Mouse (Mus musculus): Measurements from ENCODE around the gene Smim13. TPM values are rescaled to one million over a fixed set of nuclear protein-coding genes. Genes with fewer than 3 reads are reported as not detected.

Gene Smim13
- polyA plus RNA-seq, 1 experiment from 2014 or later: 9.9 TPM

- H3K36me3 ChIP-seq (replicated peaks): no peaks in the 10 kb centered on the region
- peaks cover 34% of the 10 kb centered on the region for H3K9me3 ChIP-seq
- H3K27me3 ChIP-seq (ENCODE audit: poor library complexity, severe bottlenecking): no peaks in the 10 kb centered on the region
- H3K4me1 ChIP-seq: peaks cover 27% of the 10 kb centered on the region
- DNase-seq (ENCODE audit: extremely low spot score, low spot score): peak; percentile 81
- peak within 1 kb of the TSS; percentile 78 for H3K4me3 ChIP-seq
- WGBS: 1% methylated on average over 68 of the region's 77 CpGs
- H3K27ac ChIP-seq: peak within 1 kb of the TSS; percentile 94
Observed at GRCm38 (mm10) chr13:41220304-41220834, 29.3 kb upstream of the Smim13 start, which contains the start of gene Elovl2. Gene Elovl2 (minus strand): TSS chr13:41220405.

GRCm38 (mm10) chr13:41226513-41226912 is 23.1 kb upstream of the Smim13 start:
- Histone ChIP-seq H3K36me3 (replicated peaks) (no peaks in the 10 kb centered on the region), H3K4me1 (no peaks in the 10 kb centered on the region), H3K4me3 (no peak overlapping the region), H3K27me3 (ENCODE audit: poor library complexity, severe bottlenecking) (no peaks in the 10 kb centered on the region), H3K9me3 (peaks cover 23% of the 10 kb centered on the region; the same call in 1 of the 2 replicates), H3K27ac (no peak overlapping the region)
- 90% methylated on average over 5 of the region's 5 CpGs for WGBS
- no peak for DNase-seq (ENCODE audit: extremely low spot score, low spot score)

DNA sequence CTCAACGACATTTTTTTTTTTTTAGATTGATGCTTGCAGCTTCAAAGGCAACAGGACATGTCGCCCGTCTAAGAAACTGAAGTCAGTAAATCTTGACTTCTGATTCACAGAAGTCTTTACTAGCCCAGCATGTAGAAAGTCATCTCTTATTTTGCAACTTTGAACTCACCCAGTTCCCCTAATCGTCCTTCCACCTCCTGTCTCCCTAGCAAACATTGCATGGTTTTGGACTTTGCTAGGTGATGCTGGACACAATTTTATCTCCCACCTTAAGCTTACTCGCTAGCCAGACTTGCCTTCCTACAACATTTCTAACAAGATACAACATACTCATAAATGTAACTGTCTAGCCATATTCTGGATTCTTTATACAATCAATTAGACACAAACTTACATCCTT is 21.6 kb upstream of the Smim13 start:
- peaks cover 8% of the 10 kb centered on the region; the same call in 1 of the 2 replicates for H3K9me3 ChIP-seq
- WGBS: 85% methylated on average over 5 of the region's 5 CpGs
- H3K27me3 ChIP-seq (ENCODE audit: poor library complexity, severe bottlenecking): no peaks in the 10 kb centered on the region
- H3K4me1 ChIP-seq: no peaks in the 10 kb centered on the region
- H3K36me3 ChIP-seq (replicated peaks): no peaks in the 10 kb centered on the region
- no peak for DNase-seq (ENCODE audit: extremely low spot score, low spot score)
- H3K4me3 ChIP-seq: no peak overlapping the region
- H3K27ac ChIP-seq: no peak overlapping the region

DNA sequence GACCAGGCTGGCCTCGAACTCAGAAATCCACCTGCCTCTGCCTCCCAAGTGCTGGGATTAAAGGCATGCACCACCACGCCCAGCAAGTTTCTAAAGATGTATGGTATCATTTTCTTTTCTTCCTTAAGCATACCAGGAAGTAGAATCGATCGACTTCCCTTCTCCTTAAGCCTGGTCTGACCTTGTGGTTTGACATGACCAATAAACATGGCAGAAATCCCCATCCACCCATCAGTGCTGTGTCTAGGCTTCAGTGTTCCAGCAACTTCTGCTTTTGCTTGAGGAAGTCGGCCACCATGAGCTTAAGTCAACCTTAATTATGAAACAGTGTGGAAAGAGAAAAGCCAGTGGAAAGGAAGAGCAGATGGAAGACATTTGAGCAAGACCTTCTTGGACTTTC is 19.4 kb upstream of the Smim13 start:
- H3K9me3 ChIP-seq: no peaks in the 10 kb centered on the region
- WGBS: 84% methylated on average over 5 of the region's 5 CpGs
- no peaks in the 10 kb centered on the region for H3K4me1 ChIP-seq
- H3K36me3 ChIP-seq (replicated peaks): no peaks in the 10 kb centered on the region
- no peak overlapping the region for H3K4me3 ChIP-seq
- H3K27me3 ChIP-seq (ENCODE audit: poor library complexity, severe bottlenecking): no peaks in the 10 kb centered on the region
- no peak for DNase-seq (ENCODE audit: extremely low spot score, low spot score)
- no peak overlapping the region for H3K27ac ChIP-seq

- no peak for DNase-seq (ENCODE audit: extremely low spot score, low spot score)
- Histone ChIP-seq H3K4me1 (no peaks in the 10 kb centered on the region), H3K4me3 (no peak overlapping the region), H3K9me3 (no peaks in the 10 kb centered on the region), H3K36me3 (replicated peaks) (no peaks in the 10 kb centered on the region), H3K27me3 (ENCODE audit: poor library complexity, severe bottlenecking) (no peaks in the 10 kb centered on the region), H3K27ac (no peak overlapping the region)
- WGBS: 91% methylated on average over 12 of the region's 12 CpGs
Observed at GRCm38 (mm10) chr13:41231389-41231983, 18.2 kb upstream of the Smim13 start.

- Histone ChIP-seq H3K4me3 (no peak overlapping the region), H3K4me1 (no peaks in the 10 kb centered on the region), H3K36me3 (replicated peaks) (no peaks in the 10 kb centered on the region), H3K27me3 (ENCODE audit: poor library complexity, severe bottlenecking) (no peaks in the 10 kb centered on the region), H3K9me3 (no peaks in the 10 kb centered on the region), H3K27ac (no peak overlapping the region)
- DNase-seq (ENCODE audit: extremely low spot score, low spot score): no peak
- WGBS: 95% methylated on average over 15 of the region's 15 CpGs
Observed at GRCm38 (mm10) chr13:41232209-41232608, 17.4 kb upstream of the Smim13 start.

- no peaks in the 10 kb centered on the region for H3K4me1 ChIP-seq
- H3K9me3 ChIP-seq: no peaks in the 10 kb centered on the region
- WGBS: 86% methylated on average over 7 of the region's 7 CpGs
- no peak for DNase-seq (ENCODE audit: extremely low spot score, low spot score)
- H3K36me3 ChIP-seq (replicated peaks): no peaks in the 10 kb centered on the region
- no peaks in the 10 kb centered on the region for H3K27me3 ChIP-seq (ENCODE audit: poor library complexity, severe bottlenecking)
- H3K27ac ChIP-seq: no peak overlapping the region
- H3K4me3 ChIP-seq: no peak overlapping the region
Observed at GRCm38 (mm10) chr13:41233241-41233640, 16.4 kb upstream of the Smim13 start.

DNA sequence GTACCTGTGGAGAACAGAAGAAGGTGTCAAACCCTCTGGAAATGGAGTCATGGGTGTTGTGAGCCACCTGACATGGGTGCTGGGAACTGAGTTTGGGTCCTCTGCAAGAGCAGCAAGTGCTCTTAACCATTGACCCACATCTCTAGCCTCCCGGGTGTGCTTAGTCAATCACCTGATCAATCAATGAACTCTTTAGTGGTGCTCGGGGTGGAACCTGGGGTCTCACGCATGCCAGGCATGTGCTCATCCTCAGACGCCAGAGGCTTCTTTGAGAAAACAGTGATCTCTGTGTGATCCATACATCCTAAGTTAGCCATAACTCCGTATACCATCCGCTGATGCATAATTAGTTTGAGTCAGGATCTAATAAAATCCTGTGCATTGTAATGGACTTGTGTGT is 14.5 kb upstream of the Smim13 start:
- no peak overlapping the region for H3K27ac ChIP-seq
- no peaks in the 10 kb centered on the region for H3K4me1 ChIP-seq
- no peaks in the 10 kb centered on the region for H3K9me3 ChIP-seq
- 91% methylated on average over 6 of the region's 6 CpGs for WGBS
- H3K27me3 ChIP-seq (ENCODE audit: poor library complexity, severe bottlenecking): 0 out of 2 replicates have a peak, but pooled peaks cover 8% of the 10 kb centered on the region
- no peak overlapping the region for H3K4me3 ChIP-seq
- no peaks in the 10 kb centered on the region for H3K36me3 ChIP-seq (replicated peaks)
- DNase-seq (ENCODE audit: extremely low spot score, low spot score): no peak

DNA sequence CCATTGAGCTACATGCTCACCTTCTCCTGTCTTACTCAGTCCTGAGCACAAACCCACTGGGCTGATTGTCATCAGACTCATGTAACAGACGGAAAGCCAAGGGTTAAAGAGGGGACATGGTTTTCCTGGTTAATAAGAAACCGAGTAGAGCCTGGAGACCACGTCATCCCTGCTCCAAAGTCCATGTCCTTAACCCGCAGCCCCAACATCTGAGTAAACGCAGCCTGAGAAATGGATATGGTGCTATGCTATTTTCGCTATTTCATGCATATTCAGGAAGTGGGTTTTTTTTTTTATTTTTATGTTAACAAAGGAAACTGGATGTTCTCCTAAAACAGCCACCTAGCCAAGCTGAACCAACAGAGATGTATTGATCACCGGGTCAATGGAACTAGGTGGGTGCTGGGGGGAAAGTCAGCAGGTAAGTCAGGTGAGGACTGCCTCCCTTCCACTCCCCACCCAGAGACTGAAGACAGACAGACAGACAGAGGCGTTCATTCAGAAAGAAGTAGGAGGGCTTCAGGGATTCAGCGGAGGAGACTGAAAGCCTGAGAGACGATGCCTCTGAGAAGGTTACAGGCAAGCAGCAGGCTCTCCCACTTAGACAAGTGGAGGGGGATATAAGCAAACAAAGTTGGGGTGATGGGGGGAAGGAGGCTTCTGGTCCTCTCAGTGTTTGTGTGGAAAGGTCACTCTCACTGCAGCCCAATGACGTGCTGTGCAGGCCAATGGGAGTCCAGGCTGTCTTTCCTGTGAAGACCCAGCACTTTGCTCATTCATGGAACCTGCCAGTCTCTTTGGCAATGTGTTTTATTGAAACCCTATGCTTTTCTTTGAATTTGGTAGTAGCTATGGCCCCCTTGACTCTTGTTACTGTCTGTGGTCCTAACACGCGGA is 13.6 kb upstream of the Smim13 start:
- H3K27ac ChIP-seq: no peak overlapping the region
- H3K36me3 ChIP-seq (replicated peaks): no peaks in the 10 kb centered on the region
- DNase-seq (ENCODE audit: extremely low spot score, low spot score): no peak
- H3K9me3 ChIP-seq: no peaks in the 10 kb centered on the region
- H3K4me1 ChIP-seq: no peaks in the 10 kb centered on the region
- no peak overlapping the region for H3K4me3 ChIP-seq
- 0 out of 2 replicates have a peak, but pooled peaks cover 8% of the 10 kb centered on the region for H3K27me3 ChIP-seq (ENCODE audit: poor library complexity, severe bottlenecking)
- WGBS: 84% methylated on average over 13 of the region's 13 CpGs

GRCm38 (mm10) chr13:41238035-41238804 is 11.4 kb upstream of the Smim13 start:
- Histone ChIP-seq H3K36me3 (replicated peaks) (no peaks in the 10 kb centered on the region), H3K9me3 (no peaks in the 10 kb centered on the region), H3K27ac (no peak overlapping the region), H3K4me3 (no peak overlapping the region), H3K27me3 (ENCODE audit: poor library complexity, severe bottlenecking) (0 out of 2 replicates have a peak, but pooled peaks cover 8% of the 10 kb centered on the region), H3K4me1 (no peaks in the 10 kb centered on the region)
- DNase-seq (ENCODE audit: extremely low spot score, low spot score): no peak
- WGBS: 78% methylated on average over 10 of the region's 10 CpGs

DNA sequence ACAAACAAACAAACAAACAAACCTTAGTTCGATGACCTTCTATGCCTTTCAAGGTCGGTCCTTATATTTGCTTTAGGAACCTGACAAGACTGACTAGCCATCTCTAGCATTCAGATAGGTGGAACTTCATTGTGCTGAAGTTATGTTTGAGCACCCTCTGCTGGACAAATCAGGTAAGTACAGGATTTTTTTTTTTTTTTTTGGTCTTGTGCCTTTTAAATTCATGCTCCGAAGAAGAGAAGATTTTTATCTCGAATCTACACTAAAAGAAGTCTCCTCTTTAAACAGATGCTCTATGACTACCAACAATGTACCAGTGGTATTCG is 10.9 kb upstream of the Smim13 start:
- no peak for DNase-seq (ENCODE audit: extremely low spot score, low spot score)
- Histone ChIP-seq H3K36me3 (replicated peaks) (no peaks in the 10 kb centered on the region), H3K4me1 (no peaks in the 10 kb centered on the region), H3K27me3 (ENCODE audit: poor library complexity, severe bottlenecking) (0 out of 2 replicates have a peak, but pooled peaks cover 8% of the 10 kb centered on the region), H3K9me3 (no peaks in the 10 kb centered on the region), H3K27ac (no peak overlapping the region), H3K4me3 (no peak overlapping the region)
- 20% methylated on average over 5 of the region's 5 CpGs for WGBS

DNA sequence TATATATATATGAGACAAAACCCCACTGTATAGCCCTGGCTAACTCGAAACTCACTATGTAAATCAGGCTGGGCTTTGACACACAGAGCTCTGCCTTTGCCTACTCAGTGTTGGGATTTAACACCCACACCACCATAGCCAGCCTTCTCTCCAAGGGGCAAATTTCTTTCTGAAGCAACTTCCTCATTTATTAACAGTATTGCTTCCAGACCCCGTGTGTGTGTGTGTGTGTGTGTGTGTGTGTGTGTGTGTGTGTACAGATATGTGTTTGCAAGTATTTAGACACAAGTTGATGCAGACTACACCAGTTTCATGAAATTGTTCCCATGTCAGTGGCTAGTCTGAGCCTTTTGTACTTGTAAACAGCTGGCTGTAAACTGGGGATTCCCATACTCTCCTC is 8.1 kb upstream of the Smim13 start:
- no peak for DNase-seq (ENCODE audit: extremely low spot score, low spot score)
- no peaks in the 10 kb centered on the region for H3K36me3 ChIP-seq (replicated peaks)
- no peak overlapping the region for H3K4me3 ChIP-seq
- no peaks in the 10 kb centered on the region for H3K9me3 ChIP-seq
- H3K27me3 ChIP-seq (ENCODE audit: poor library complexity, severe bottlenecking): 0 out of 2 replicates have a peak, but pooled peaks cover 8% of the 10 kb centered on the region
- H3K4me1 ChIP-seq: no peaks in the 10 kb centered on the region
- WGBS: 79% methylated on average over 2 of the region's 2 CpGs
- no peak overlapping the region for H3K27ac ChIP-seq
